Mouse (Mus musculus) embryonic fibroblast, embryonic 13.5 days (primary cell): ENCODE results near the gene Vstm4.

ENCODE experiments used
- CTCF ChIP-seq: IDR thresholded peaks from 2 replicates; pipeline ENCODE4 v1.5.1; 2011; ENCODE audit warnings: mild to moderate bottlenecking, control low read depth, low read length, moderate library complexity, borderline replicate concordance; ENCODE audit not compliant: insufficient read depth
- POLR2A ChIP-seq: IDR thresholded peaks from 2 replicates; pipeline ENCODE4 v1.6.1; 2011; ENCODE audit warnings: low read depth, mild to moderate bottlenecking, control low read depth, low read length, moderate library complexity

- TF ChIP-seq CTCF (no peak), POLR2A (no peak)
These were observed 108.2 kb downstream of the Vstm4 start for GRCm38 (mm10) chr14:32964742-32965141.
